Mouse (Mus musculus): ENCODE data around the gene Porcn. TPM values are rescaled to one million over a fixed set of nuclear protein-coding genes. Genes with fewer than 3 reads are reported as not detected.
A peak's percentile ranks its signal among the peaks of the same experiment; 100 is the strongest.

The Porcn gene
- polyA plus RNA-seq, 1 experiment from 2014 or later, result 10.4 TPM

GRCm38 (mm10) chrX:8192126-8192639 is 14.1 kb downstream of the Porcn start:
- H3K9ac ChIP-seq, result peak overlapping the region; percentile 58
- H3K27ac ChIP-seq (ENCODE audit: low read depth), result no peak overlapping the region
- 11% methylated on average over 10 of the region's 13 CpGs for WGBS
- H3K4me1 ChIP-seq (ENCODE audit: insufficient read depth), result no peaks in the 10 kb centered on the region
- DNase-seq, result no peak
- H3K36me3 ChIP-seq (ENCODE audit: insufficient read depth), result no peaks in the 10 kb centered on the region
- H3K4me2 ChIP-seq, result peak overlapping the region; percentile 63
- H3K27me3 ChIP-seq (ENCODE audit: insufficient read depth, low read length), result no peaks in the 10 kb centered on the region
- H3K4me3 ChIP-seq (ENCODE audit: low read depth, low read length), result peak overlapping the region; percentile 50
- peak; percentile 29; the same call in 1 of the 2 replicates for TF ChIP-seq CTCF (IDR thresholded peaks at IDR 0.05; ENCODE audit: low read depth)
- H3K9me3 ChIP-seq (ENCODE audit: low read depth, low read length), result no peaks in the 10 kb centered on the region
- ATAC-seq (ENCODE audit: insufficient read depth), result peak; percentile 64

- no peak for ATAC-seq (ENCODE audit: insufficient read depth)
- no peak for DNase-seq
Measured at GRCm38 (mm10) chrX:8182871-8183540, 23.3 kb downstream of the Porcn start.

GRCm38 (mm10) chrX:8179646-8180045 is 26.7 kb downstream of the Porcn start:
- Histone ChIP-seq H3K4me2 (no peak overlapping the region), H3K27me3 (ENCODE audit: insufficient read depth, low read length) (no peaks in the 10 kb centered on the region)

More at GRCm38 (mm10) chrX:8182871-8183540, 23.3 kb downstream of the Porcn start:
- Histone ChIP-seq H3K4me3 (ENCODE audit: low read depth, low read length) (no peak overlapping the region), H3K9me3 (ENCODE audit: low read depth, low read length) (no peaks in the 10 kb centered on the region), H3K4me2 (no peak overlapping the region), H3K9ac (no peak overlapping the region), H3K36me3 (ENCODE audit: insufficient read depth) (no peaks in the 10 kb centered on the region), H3K27ac (ENCODE audit: low read depth) (no peak overlapping the region), H3K27me3 (ENCODE audit: insufficient read depth, low read length) (no peaks in the 10 kb centered on the region), H3K4me1 (ENCODE audit: insufficient read depth) (no peaks in the 10 kb centered on the region)
- 11% methylated on average over 7 of the region's 7 CpGs for WGBS
- no peak for TF ChIP-seq CTCF (IDR thresholded peaks at IDR 0.05; ENCODE audit: low read depth)

GRCm38 (mm10) chrX:8178871-8179270 is 27.5 kb downstream of the Porcn start:
- no peak for ATAC-seq (ENCODE audit: insufficient read depth)
- no peak for DNase-seq
- WGBS, result 91% methylated on average over 2 of the region's 2 CpGs
- no peaks in the 10 kb centered on the region for H3K4me1 ChIP-seq (ENCODE audit: insufficient read depth)
- no peaks in the 10 kb centered on the region for H3K27me3 ChIP-seq (ENCODE audit: insufficient read depth, low read length)
- no peaks in the 10 kb centered on the region for H3K36me3 ChIP-seq (ENCODE audit: insufficient read depth)
- H3K27ac ChIP-seq (ENCODE audit: low read depth), result no peak overlapping the region
- H3K9me3 ChIP-seq (ENCODE audit: low read depth, low read length), result no peaks in the 10 kb centered on the region
- H3K9ac ChIP-seq, result no peak overlapping the region
- H3K4me2 ChIP-seq, result no peak overlapping the region
- H3K4me3 ChIP-seq (ENCODE audit: low read depth, low read length), result no peak overlapping the region
- no peak for TF ChIP-seq CTCF (IDR thresholded peaks at IDR 0.05; ENCODE audit: low read depth)

More at GRCm38 (mm10) chrX:8179646-8180045, 26.7 kb downstream of the Porcn start:
- 80% methylated on average over 5 of the region's 5 CpGs for WGBS
- Histone ChIP-seq H3K4me3 (ENCODE audit: low read depth, low read length) (no peak overlapping the region), H3K9ac (no peak overlapping the region), H3K27ac (ENCODE audit: low read depth) (no peak overlapping the region), H3K36me3 (ENCODE audit: insufficient read depth) (no peaks in the 10 kb centered on the region), H3K9me3 (ENCODE audit: low read depth, low read length) (no peaks in the 10 kb centered on the region), H3K4me1 (ENCODE audit: insufficient read depth) (no peaks in the 10 kb centered on the region)
- no peak for TF ChIP-seq CTCF (IDR thresholded peaks at IDR 0.05; ENCODE audit: low read depth)
- no peak for ATAC-seq (ENCODE audit: insufficient read depth)
- no peak for DNase-seq

GRCm38 (mm10) chrX:8175504-8176385 is 30.6 kb downstream of the Porcn start, which contains the start of gene Tbc1d25:
Tbc1d25 (minus strand) TSS chrX:8176181.
- H3K4me3 ChIP-seq (ENCODE audit: low read depth, low read length), result peak within 1 kb of the TSS; percentile 52
- 8% methylated on average over 56 of the region's 56 CpGs for WGBS
- H3K4me2 ChIP-seq, result peak within 1 kb of the TSS; percentile 59
- TF ChIP-seq CTCF (IDR thresholded peaks at IDR 0.05; ENCODE audit: low read depth), result peak; percentile 29
- ATAC-seq (ENCODE audit: insufficient read depth) (peak; percentile 95), DNase-seq (peak; percentile 91)
- no peaks in the 10 kb centered on the region for H3K4me1 ChIP-seq (ENCODE audit: insufficient read depth)
- H3K27ac ChIP-seq (ENCODE audit: low read depth), result no peak within 1 kb of the TSS; the same call in 1 of the 2 replicates
- H3K27me3 ChIP-seq (ENCODE audit: insufficient read depth, low read length), result no peaks in the 10 kb centered on the region
- H3K9me3 ChIP-seq (ENCODE audit: low read depth, low read length), result no peaks in the 10 kb centered on the region
- H3K36me3 ChIP-seq (ENCODE audit: insufficient read depth), result 0 out of 2 replicates have a peak, but pooled peaks cover 3% of the 10 kb centered on the region
- peak within 1 kb of the TSS; percentile 45 for H3K9ac ChIP-seq

- ATAC-seq (ENCODE audit: insufficient read depth) (no peak), DNase-seq (no peak)
- H3K4me1 ChIP-seq (ENCODE audit: insufficient read depth), result no peaks in the 10 kb centered on the region
- H3K27me3 ChIP-seq (ENCODE audit: insufficient read depth, low read length), result no peaks in the 10 kb centered on the region
- 0 out of 2 replicates have a peak, but pooled peaks cover 3% of the 10 kb centered on the region for H3K36me3 ChIP-seq (ENCODE audit: insufficient read depth)
- no peak overlapping the region for H3K27ac ChIP-seq (ENCODE audit: low read depth)
- peak overlapping the region; percentile 59 for H3K4me2 ChIP-seq
- WGBS, result 10% methylated on average over 4 of the region's 4 CpGs
- H3K4me3 ChIP-seq (ENCODE audit: low read depth, low read length), result peak overlapping the region; percentile 52
- peak overlapping the region; percentile 45 for H3K9ac ChIP-seq
- no peak for TF ChIP-seq CTCF (IDR thresholded peaks at IDR 0.05; ENCODE audit: low read depth)
- no peaks in the 10 kb centered on the region for H3K9me3 ChIP-seq (ENCODE audit: low read depth, low read length)
Measured at GRCm38 (mm10) chrX:8175169-8175503, 31.2 kb downstream of the Porcn start.

Data from lung, embryonic 14.5 days (tissue).